Mouse (Mus musculus) megakaryocyte progenitor cell, adult 5-6 weeks (primary cell): ENCODE results near the gene Bin2. TPM values are rescaled to one million over a fixed set of nuclear protein-coding genes. Genes with fewer than 3 reads are reported as not detected.

Experiments used
- ATAC-seq: replicated peaks from 2 replicates; pipeline ENCODE4 v1.8.0; 2016; ENCODE audit warnings: mild to moderate bottlenecking, moderate TSS enrichment, inconsistent platforms; ENCODE audit not compliant: poor library complexity
- total RNA-seq, 2 experiments: library from RNA; stranded (forward) in 1 of 2; stranded (reverse) in 1 of 2; fragments of 157-497, 149-512 nt in 1 of 2; fragments of 200-1000 nt in 1 of 2; gene quantifications; 2 replicates each; pipeline versions ENCODE4 v1.2.3 to v1.2.4; 2015 to 2017

Gene Bin2
- total RNA-seq, 2 experiments from 2014 or later, result 105 to 129 TPM

DNA sequence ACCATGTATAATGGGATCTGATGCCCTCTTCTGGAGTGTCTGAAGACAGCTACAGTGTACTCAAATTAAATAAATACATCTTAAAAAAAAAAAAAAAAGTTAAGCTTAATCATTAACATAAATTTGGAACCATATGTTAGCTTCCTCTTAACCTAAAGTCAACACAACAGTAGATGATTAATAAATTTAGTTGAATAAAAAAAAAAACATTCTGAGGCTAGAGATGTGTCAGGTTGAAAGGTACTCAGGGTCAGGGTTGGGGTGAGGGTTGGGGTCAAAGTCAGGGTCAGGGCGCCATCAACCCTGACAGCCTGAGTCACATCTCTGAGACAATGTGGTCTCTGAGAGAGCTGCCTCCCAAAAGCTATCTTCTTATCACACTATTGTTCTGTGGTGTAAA lies 15.1 kb downstream of the Bin2 start:
- ATAC-seq, result no peak

DNA sequence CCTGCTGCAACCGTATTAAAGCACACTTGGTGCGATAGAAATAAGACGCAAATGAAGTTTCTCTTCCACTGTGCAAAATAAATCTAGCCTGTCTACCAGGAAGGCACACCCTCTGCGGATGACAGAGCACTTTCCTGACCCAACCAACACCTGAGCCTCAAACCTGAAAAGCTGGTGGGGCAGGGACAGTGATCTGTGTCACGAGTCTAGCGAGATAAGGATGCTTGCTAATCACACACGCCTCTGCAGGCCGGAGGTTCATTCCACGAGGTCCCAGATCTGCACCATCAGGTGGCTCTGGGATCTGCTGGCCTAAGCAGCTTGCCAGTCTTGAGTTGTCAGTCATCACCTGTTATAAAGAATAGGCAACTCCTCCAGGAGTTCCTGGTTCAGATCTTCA lies 17.7 kb downstream of the Bin2 start:
- no peak for ATAC-seq

DNA sequence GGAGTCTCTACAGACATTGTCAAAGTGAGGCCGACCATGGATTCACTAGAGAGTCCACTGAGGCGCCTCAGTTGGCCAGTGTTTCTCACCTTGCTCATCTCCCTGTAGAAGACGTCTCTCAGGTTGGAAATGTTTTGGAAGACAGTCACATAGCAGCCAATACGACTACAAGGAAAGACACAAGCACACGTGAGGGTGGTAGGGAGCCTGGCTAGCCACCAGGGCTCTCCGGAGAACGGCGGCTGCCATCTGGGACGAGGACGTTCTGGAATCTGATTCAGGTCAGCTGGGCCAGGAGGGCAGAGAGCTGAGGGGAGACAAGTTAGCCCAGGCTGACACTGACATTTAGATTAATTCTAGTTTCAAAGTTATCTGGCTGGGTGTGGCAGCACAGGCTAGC lies 19.2 kb downstream of the Bin2 start:
- no peak for ATAC-seq

GRCm38 (mm10) chr15:100646161-100646560 lies 23.2 kb downstream of the Bin2 start:
- no peak for ATAC-seq

GRCm38 (mm10) chr15:100642451-100642850 lies 26.9 kb downstream of the Bin2 start:
- ATAC-seq, result no peak

GRCm38 (mm10) chr15:100641226-100641810 lies 28.0 kb downstream of the Bin2 start:
- ATAC-seq, result no peak

- ATAC-seq, result no peak
Observed at GRCm38 (mm10) chr15:100639972-100640750, 29.2 kb downstream of the Bin2 start.

- peak; percentile 61 for ATAC-seq
Observed at GRCm38 (mm10) chr15:100637661-100638060, 31.7 kb downstream of the Bin2 start.

DNA sequence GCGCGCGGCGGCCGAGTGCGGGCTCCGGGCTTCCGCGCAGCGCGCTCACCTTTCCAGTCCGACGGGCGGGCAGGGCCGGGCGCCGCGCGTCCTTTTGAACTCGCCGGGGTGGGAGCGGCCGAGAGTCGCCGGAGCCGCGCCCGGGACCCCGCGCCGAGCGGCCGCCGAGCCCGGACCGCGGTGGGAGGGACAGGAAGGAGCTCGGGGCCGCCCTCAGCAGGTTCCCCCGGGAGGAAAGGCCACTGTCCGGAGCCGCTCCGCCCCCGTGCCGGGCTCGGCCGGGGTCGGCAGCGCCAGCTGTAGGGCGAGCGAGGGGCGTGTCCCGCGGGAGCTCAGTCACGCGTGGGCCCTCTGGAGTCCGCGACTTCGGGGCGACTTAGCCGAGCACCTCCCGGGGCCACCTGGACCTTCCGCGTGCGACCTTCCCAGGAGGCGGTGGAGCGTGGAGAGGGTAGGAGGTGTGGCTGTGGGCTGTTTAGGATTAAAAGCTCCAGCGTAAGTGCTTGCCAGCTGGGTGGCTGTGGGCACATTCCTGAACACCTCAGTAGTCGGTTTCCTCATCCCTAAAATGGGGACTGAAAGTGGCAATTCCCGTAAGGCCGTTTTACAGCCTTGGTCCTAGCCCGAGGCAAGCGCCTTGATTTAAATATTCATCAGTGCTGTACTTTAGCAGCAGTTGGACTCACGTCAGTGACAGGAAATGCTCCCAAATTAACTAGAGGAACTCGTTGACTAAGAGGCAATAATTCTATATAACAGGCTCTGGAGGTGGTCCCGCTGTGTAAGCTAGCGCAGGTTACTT lies 32.5 kb downstream of the Bin2 start, which contains the start of gene Smagp:
Smagp (minus strand) TSS at position 241 of the 802 bp plus-strand sequence.
- ATAC-seq, result peak; percentile 11; the same call in 1 of the 2 replicates

DNA sequence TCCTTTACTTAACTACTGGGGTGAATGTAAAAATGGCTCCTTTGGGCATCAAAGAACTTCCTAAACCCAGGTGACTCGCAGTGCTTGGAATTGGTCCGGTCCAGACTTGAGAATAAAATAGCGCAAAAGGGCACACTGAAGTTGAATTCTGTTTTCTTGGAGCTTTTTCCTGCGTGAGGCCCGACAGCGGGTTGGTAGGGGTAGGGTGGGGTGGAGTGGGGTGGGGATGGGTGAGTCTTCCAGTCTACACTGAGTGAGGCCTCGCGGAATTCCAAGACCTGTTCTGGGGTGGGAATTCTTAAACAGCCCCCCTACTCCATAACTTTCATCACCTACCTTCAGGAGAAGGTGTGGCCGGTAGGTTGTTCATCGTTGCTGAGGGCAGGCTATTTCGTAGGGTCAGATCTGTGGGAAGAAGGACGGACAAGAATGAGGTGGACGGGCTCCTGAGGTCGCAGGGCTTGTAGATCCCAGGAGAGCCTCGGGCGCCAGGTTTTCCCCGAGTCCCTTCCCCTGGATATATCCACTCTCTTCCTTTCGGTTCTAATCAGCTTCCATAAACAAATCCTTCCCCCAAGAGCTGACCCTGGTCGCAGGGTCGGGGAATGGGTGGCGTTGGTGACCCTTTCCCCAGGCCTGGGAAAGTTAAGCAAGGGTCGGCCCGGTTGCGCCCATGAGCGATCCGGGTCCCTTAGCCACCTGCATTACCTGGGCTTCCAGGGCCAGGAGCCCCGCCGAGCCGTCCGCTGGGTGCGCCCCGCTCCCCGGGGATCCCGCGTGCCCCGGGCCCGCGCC lies 33.3 kb downstream of the Bin2 start:
- ATAC-seq, result no peak

- ATAC-seq, result peak; percentile 9
Observed at GRCm38 (mm10) chr15:100635239-100635638, 34.1 kb downstream of the Bin2 start.

DNA sequence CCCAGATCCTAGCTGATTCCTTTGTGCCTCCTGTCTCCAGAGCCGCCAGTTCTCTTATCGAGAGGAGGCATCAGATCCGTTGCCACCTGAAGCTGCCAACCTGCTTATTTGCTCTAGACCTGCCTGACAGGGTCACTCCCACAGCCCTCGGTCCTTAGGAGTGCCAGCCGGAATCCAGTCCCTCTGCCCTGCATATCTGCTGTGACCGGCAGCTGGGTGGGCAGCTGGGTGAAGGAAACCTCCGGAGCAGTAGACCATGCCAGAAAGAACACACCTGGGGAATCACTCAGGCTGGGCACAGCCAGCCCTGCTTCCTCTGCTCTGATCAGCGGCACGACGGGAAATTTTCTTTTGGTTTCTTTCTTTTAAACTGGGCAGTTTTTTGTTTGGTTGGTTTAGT lies 36.0 kb downstream of the Bin2 start:
- ATAC-seq, result no peak

DNA sequence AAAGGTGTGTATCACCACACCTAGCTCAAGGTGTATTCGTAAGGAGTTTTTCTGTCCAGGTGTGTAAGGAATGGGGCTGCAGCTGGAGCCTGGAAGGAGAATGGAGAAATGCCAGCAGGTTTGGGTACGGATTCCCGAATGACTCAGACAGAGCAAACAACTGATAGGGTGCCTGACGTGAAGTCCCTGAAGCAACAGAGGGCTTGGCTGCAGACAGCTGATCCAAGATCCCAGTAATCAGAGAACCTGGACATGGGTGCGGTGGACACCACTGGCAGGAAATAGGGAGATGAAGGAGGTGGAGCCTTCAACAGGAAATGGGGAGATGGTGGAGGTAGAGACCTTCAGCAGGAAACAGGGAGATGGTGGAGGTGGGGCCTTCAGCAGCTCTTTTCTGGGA lies 37.0 kb downstream of the Bin2 start:
- no peak for ATAC-seq

DNA sequence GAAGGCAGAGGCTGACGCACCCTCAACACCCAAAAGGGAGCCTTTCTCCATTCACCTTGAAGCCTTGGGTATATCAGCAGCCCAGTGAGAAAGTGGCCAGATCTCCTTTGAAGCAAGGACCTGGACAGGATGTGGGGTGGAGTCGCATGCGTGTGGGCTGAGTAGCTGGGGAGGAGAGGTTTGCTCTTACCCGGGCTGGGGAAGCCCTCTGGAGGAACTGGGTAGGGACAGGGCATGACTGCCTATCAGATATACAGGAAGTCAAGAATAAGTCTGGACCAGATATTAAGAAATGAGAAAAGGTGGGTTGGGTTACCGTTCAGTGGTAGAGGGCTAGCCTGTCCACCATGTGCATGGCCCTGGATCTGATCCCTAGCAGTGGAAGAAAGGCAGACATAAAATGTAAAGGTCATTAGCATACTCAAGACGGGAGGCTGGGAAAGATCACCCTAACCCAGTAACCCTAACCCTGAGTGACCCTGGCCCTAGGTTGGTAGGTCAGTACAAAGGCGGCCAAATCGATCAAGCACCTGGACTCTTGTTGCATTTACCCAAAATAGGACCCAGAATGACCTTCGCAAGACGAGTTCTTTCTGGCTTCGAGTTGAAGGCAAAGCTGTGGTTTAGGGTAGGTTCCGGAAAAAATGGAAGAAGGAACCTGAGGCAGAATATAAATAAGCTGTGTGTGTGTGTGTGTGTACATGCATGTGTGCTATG lies 37.7 kb downstream of the Bin2 start:
- ATAC-seq, result peak; percentile 63

DNA sequence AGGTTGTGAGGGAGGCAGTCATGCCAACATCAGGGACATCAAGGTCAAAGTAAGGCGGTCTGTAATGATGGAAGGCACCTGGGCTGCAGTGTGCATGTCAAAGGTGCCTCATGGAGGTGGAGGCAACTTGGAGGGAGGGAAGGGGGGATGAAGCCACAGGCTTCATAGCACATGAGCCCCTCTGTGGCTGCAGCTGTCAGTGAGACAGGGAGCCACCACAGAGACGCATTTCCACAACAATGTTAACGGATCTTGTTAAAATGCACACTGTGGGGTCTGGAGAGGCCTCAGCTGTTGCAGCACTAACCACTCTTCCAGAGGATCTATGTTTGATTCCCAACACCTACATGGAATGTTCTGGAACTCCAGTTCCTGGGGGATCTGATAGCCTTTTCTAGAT lies 39.2 kb downstream of the Bin2 start:
- ATAC-seq, result no peak

GRCm38 (mm10) chr15:100628797-100629196 lies 40.6 kb downstream of the Bin2 start:
- no peak for ATAC-seq

- ATAC-seq, result no peak
Observed at GRCm38 (mm10) chr15:100627774-100628370, 41.5 kb downstream of the Bin2 start.

DNA sequence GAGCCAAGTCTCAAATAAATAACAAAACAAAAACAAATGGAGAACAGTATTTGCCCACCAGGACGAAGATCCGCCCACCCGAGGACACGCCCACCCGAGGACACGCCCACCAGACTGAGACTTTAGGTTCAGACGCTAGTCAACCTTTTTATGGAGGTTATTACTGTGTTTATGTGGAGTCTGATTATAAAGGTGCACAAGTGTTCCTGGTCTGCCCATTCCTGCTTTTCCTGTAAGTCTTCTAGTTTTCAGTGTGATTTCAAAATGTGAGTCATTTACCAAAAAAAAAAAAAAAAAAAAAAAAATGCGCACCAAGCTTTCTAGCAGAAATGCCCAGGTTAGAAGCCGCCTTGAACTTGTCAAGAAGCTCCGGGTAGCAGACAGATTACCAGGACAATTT lies 42.1 kb downstream of the Bin2 start:
- peak; percentile 53 for ATAC-seq

DNA sequence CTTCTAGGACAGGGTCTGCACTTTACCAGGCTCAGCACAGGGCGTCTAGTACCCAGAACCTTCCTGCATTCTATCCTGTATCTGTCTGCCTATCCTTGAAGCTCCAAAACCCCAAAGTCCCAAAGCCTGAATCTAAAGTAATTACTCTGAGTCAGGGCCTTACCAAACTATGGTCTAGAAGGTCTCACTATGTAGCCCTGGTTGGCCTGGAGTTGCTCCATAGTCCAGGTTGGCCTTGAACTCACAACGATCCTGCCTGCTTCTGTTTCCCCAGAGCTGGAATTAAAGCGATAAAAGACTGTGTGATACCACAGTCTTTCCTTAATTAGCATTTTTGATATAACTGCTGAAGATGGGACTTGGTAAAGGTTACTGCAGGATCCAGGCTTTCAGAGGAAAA lies 44.9 kb downstream of the Bin2 start:
- ATAC-seq, result no peak

- ATAC-seq, result no peak
Observed at GRCm38 (mm10) chr15:100623754-100624153, 45.6 kb downstream of the Bin2 start.
